ENCODE assay signal across 34 mouse cellular contexts in the genomic region with DNA sequence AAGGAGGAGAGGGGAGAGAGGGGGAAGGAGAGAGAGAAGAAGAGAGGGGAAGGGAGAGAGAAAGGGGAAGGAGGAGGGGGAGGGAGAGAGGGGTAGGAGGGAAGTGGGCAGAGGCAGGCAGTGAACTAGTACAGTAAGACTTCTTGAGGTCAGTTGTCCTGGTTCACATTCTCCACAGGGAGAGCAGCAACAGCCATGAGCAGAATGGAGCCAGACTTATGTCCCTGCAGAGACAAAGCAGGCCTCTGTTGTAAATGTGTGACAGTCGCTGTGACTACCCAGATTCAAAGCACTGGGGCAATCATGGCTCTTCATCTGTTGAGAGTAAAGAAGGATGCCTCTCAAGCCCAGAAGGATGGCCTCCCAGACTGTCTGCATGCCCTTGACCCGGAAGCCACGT. TPM values are rescaled to one million over a fixed set of nuclear protein-coding genes. Genes with fewer than 3 reads are reported as not detected.
DNase-seq lines count a peak whose midpoint lies in the region; ATAC-seq and TF ChIP-seq lines count a peak whose summit lies in the region.
"Had no signal": no experiment of that assay in that cellular context is flagged by ENCODE, and none has a peak within 500 bp of the region (broad histone marks: within the 10 kb centered on the region; RNA-seq: fewer than 3 reads in every experiment).

No protein-coding gene starts in this region.

- no peaks in the 10 kb centered on the region for H3K36me3 ChIP-seq in midbrain, embryonic 11.5 days (ENCODE audit: control insufficient read depth, insufficient read depth, low read length)
- peaks cover 6% of the 10 kb centered on the region for H3K36me3 ChIP-seq in midbrain, embryonic 16.5 days (ENCODE audit: control insufficient read depth, insufficient read depth, low read length)
- no peaks in the 10 kb centered on the region for H3K36me3 ChIP-seq in liver, postnatal 0 days (replicated peaks; ENCODE audit: insufficient read depth, low read length)
- H3K36me3 ChIP-seq: embryonic facial prominence, embryonic 13.5 days; forebrain, embryonic 10.5 days; heart, embryonic 12.5 days; limb, embryonic 10.5 days; limb, embryonic 15.5 days; stomach, embryonic 15.5 days had no signal

- H3K9ac ChIP-seq in midbrain, embryonic 11.5 days (ENCODE audit: low read length) = no peak overlapping the region
- H3K9ac ChIP-seq in midbrain, embryonic 16.5 days (ENCODE audit: low read depth, low read length) = no peak overlapping the region
- no peak overlapping the region for H3K9ac ChIP-seq in liver, postnatal 0 days (replicated peaks)
- H3K9ac ChIP-seq: embryonic facial prominence, embryonic 13.5 days; forebrain, postnatal 0 days; heart, embryonic 12.5 days; hindbrain, embryonic 15.5 days; limb, embryonic 15.5 days; midbrain, embryonic 13.5 days; stomach, embryonic 15.5 days had no signal

- no peak for TF ChIP-seq EP300 in liver, postnatal 0 days (IDR thresholded peaks at IDR 0.05; ENCODE audit: low read depth)

- no peak overlapping the region for H3K4me3 ChIP-seq in midbrain, embryonic 11.5 days (ENCODE audit: low read depth, low read length)
- no peak overlapping the region for H3K4me3 ChIP-seq in midbrain, embryonic 16.5 days (ENCODE audit: low read depth, low read length)
- H3K4me3 ChIP-seq in liver, postnatal 0 days (ENCODE audit: low read depth, low read length) = no peak overlapping the region
- H3K4me3 ChIP-seq: embryonic facial prominence, embryonic 13.5 days; forebrain, embryonic 10.5 days; heart, embryonic 12.5 days; hindbrain, embryonic 10.5 days; hindbrain, embryonic 15.5 days; limb, embryonic 10.5 days; limb, embryonic 15.5 days; midbrain, embryonic 13.5 days; stomach, embryonic 15.5 days had no signal

- H3K9me3 ChIP-seq in midbrain, embryonic 11.5 days (ENCODE audit: control insufficient read depth, low read length) = no peaks in the 10 kb centered on the region
- H3K9me3 ChIP-seq in midbrain, embryonic 16.5 days (replicated peaks; ENCODE audit: control insufficient read depth, low read length, poor library complexity, severe bottlenecking) = no peaks in the 10 kb centered on the region
- no peaks in the 10 kb centered on the region for H3K9me3 ChIP-seq in liver, postnatal 0 days (ENCODE audit: low read length)
- H3K9me3 ChIP-seq: embryonic facial prominence, embryonic 13.5 days; forebrain, embryonic 10.5 days; heart, embryonic 12.5 days; hindbrain, embryonic 10.5 days; hindbrain, embryonic 15.5 days; limb, embryonic 10.5 days; limb, embryonic 15.5 days; midbrain, embryonic 13.5 days; stomach, embryonic 15.5 days had no signal

- WGBS in midbrain, embryonic 11.5 days = 80% methylated on average over 3 of the region's 3 CpGs
- WGBS in midbrain, embryonic 16.5 days = 93% methylated on average over 3 of the region's 3 CpGs
- 45% methylated on average over 3 of the region's 3 CpGs for WGBS in liver, postnatal 0 days (ENCODE audit: insufficient replicate concordance)

- TF ChIP-seq CTCF in liver, postnatal 0 days (IDR thresholded peaks at IDR 0.05; ENCODE audit: low read depth) = no peak

- peak; percentile 81 for DNase-seq in midbrain, embryonic 11.5 days (ENCODE audit: low spot score, missing footprints)
- DNase-seq in liver, postnatal 0 days = no peak
- DNase-seq in c-Kit-positive CD71-positive TER-119-positive erythroid progenitor cells, embryonic 14.5 days (ENCODE audit: low spot score) = no peak
- no peak for DNase-seq in embryo, embryonic 10.5 days (ENCODE audit: low spot score)
- DNase-seq in adrenal gland, adult 2 months = no peak
- DNase-seq: adrenal gland, postnatal 36 days; cerebellum, adult 2 months; cerebellum, postnatal 25 days; forebrain, postnatal 0 days; kidney, adult 11 months; kidney, postnatal 14 days; lung, adult 18-20 months; right cerebral cortex, postnatal 25 days had no signal

- no peak for ATAC-seq in midbrain, embryonic 11.5 days (ENCODE audit: low FRiP score)
- ATAC-seq in midbrain, embryonic 16.5 days = no peak
- peak; percentile 64 for ATAC-seq in common myeloid progenitor, adult 5-6 weeks (replicated peaks; ENCODE audit: low read depth, poor library complexity, severe bottlenecking)
- ATAC-seq in liver, postnatal 0 days = 0 out of 2 replicates have a peak, but pooled peaks have one; percentile 12
- ATAC-seq: forebrain, postnatal 0 days; inflammation-experienced regulatory T-cells, adult 6 months; lung, postnatal 0 days; midbrain, embryonic 13.5 days had no signal

- peaks cover 2% of the 10 kb centered on the region; the same call in 1 of the 2 replicates for H3K4me1 ChIP-seq in midbrain, embryonic 11.5 days (ENCODE audit: control insufficient read depth, insufficient read depth, low read length)
- peaks cover 3% of the 10 kb centered on the region for H3K4me1 ChIP-seq in midbrain, embryonic 16.5 days (ENCODE audit: control insufficient read depth, insufficient read depth, low read length)
- H3K4me1 ChIP-seq in liver, postnatal 0 days (ENCODE audit: insufficient read depth) = peaks cover 5% of the 10 kb centered on the region
- H3K4me1 ChIP-seq: limb, embryonic 10.5 days had no signal

- H3K27ac ChIP-seq in midbrain, embryonic 11.5 days (ENCODE audit: low read depth, low read length) = no peak overlapping the region
- no peak overlapping the region for H3K27ac ChIP-seq in midbrain, embryonic 16.5 days (ENCODE audit: low read length)
- no peak overlapping the region for H3K27ac ChIP-seq in liver, postnatal 0 days (ENCODE audit: low read depth)
- H3K27ac ChIP-seq: embryonic facial prominence, embryonic 13.5 days; forebrain, embryonic 10.5 days; hindbrain, embryonic 10.5 days; hindbrain, embryonic 15.5 days; limb, embryonic 10.5 days; limb, embryonic 15.5 days; macrophage; midbrain, embryonic 13.5 days; stomach, embryonic 15.5 days had no signal

- no peaks in the 10 kb centered on the region for H3K27me3 ChIP-seq in midbrain, embryonic 11.5 days (ENCODE audit: control insufficient read depth, insufficient read depth, low read length)
- H3K27me3 ChIP-seq in midbrain, embryonic 16.5 days (ENCODE audit: control insufficient read depth, insufficient read depth, low read depth, low read length) = no peaks in the 10 kb centered on the region
- H3K27me3 ChIP-seq in liver, postnatal 0 days (ENCODE audit: insufficient read depth, low read length) = no peaks in the 10 kb centered on the region
- H3K27me3 ChIP-seq: CH12.LX; embryonic facial prominence, embryonic 13.5 days; hindbrain, embryonic 15.5 days; limb, embryonic 15.5 days; midbrain, embryonic 13.5 days; stomach, embryonic 15.5 days had no signal

- H3K4me2 ChIP-seq in midbrain, embryonic 11.5 days = no peak overlapping the region
- H3K4me2 ChIP-seq in midbrain, embryonic 16.5 days (ENCODE audit: low read length) = no peak overlapping the region
- H3K4me2 ChIP-seq in liver, postnatal 0 days (ENCODE audit: low read depth, low read length) = no peak overlapping the region
- H3K4me2 ChIP-seq: embryonic facial prominence, embryonic 13.5 days; heart, embryonic 12.5 days; hindbrain, embryonic 15.5 days; limb, embryonic 15.5 days; midbrain, embryonic 13.5 days; stomach, embryonic 15.5 days had no signal

RNA-seq across cellular contexts. Expression of a gene that starts 27.4 kb away (rescaled TPM):
- 0.14 and 0.16 TPM in 2 replicates for polyA plus RNA-seq in midbrain, embryonic 11.5 days (2014; fragmentation: Nextera tagmentation; extraction: Ambion mirVana)
- 0.24 and 0.25 TPM in 2 replicates for polyA plus RNA-seq in midbrain, embryonic 16.5 days (2015; fragmentation: Nextera tagmentation; extraction: Ambion mirVana)
- not detected in 2 replicates for total RNA-seq in common myeloid progenitor, adult 5-6 weeks (2017)
- polyA plus RNA-seq in liver, postnatal 0 days (2015; fragmentation: Nextera tagmentation; extraction: Ambion mirVana) = not detected in 2 replicates
- not detected for total RNA-seq in adrenal gland, adult 2 months (2021)
- polyA plus RNA-seq in adrenal gland, adult 2 months (2012; rRNA removed) = not detected in 2 replicates
- total RNA-seq: adrenal gland, adult 18-20 months; adrenal gland, postnatal 36 days; gastrocnemius, adult 8-10 months; monocyte, adult 5-6 weeks had no signal
- polyA plus RNA-seq: C2C12; embryonic facial prominence, embryonic 13.5 days; gonadal fat pad, adult 2 months; heart, postnatal 0 days; hindbrain, embryonic 15.5 days; inflammation-experienced regulatory T-cells, adult 6 months; limb, embryonic 10.5 days; lung, postnatal 0 days; macrophage had no signal

Comparison
In these comparisons a context has a peak if more than half of its experiments do, and no peak if none do; other contexts are left out.
1. ATAC-seq: peak in common myeloid progenitor, adult 5-6 weeks (single experiment) and liver, postnatal 0 days (single experiment); none in midbrain, embryonic 11.5 days (single experiment) and midbrain, embryonic 16.5 days (single experiment).